Mouse (Mus musculus): ENCODE measurements around the gene Hsf5. TPM values are rescaled to one million over a fixed set of nuclear protein-coding genes. Genes with fewer than 3 reads are reported as not detected.

The Hsf5 gene
- total RNA-seq, 2 experiments from 2014 or later: not detected

Other genes with a start within 250 kb of the Hsf5 start
- 1.8 and 6.5 TPM in 2 replicates for gene Rad51c, start 212.2 kb upstream of the Hsf5 start, total RNA-seq (2014; fragmentation: Nextera tagmentation)
- 6.3 and 7.8 TPM in 2 replicates for gene Rad51c, start 212.2 kb upstream of the Hsf5 start, total RNA-seq (2017)
- not detected in 2 replicates for gene Tex14, start 212.1 kb upstream of the Hsf5 start, total RNA-seq (2014; fragmentation: Nextera tagmentation)
- gene Tex14, start 212.1 kb upstream of the Hsf5 start, total RNA-seq (2017): not detected in 2 replicates
- not detected in 2 replicates for gene Gm11492, start 50.5 kb upstream of the Hsf5 start, total RNA-seq (2014; fragmentation: Nextera tagmentation)
- gene Gm11492, start 50.5 kb upstream of the Hsf5 start, total RNA-seq (2017): not detected in 2 replicates
- 4.7 TPM in 1 of 2 replicates, not detected in the other for gene Sept4, start 48.3 kb upstream of the Hsf5 start, total RNA-seq (2014; fragmentation: Nextera tagmentation)
- 1.3 TPM in 1 of 2 replicates, not detected in the other for gene Sept4, start 48.3 kb upstream of the Hsf5 start, total RNA-seq (2017)
- 25.2 and 25.4 TPM in 2 replicates for gene Mtmr4, start 25.0 kb upstream of the Hsf5 start, total RNA-seq (2014; fragmentation: Nextera tagmentation)
- gene Mtmr4, start 25.0 kb upstream of the Hsf5 start, total RNA-seq (2017): 20.3 and 22.6 TPM in 2 replicates
- gene Rnf43, start 45.6 kb downstream of the Hsf5 start, total RNA-seq (2014; fragmentation: Nextera tagmentation): 4.5 and 16.1 TPM in 2 replicates
- gene Rnf43, start 45.6 kb downstream of the Hsf5 start, total RNA-seq (2017): 4.2 and 6.7 TPM in 2 replicates
- gene Supt4a, start 120.4 kb downstream of the Hsf5 start, total RNA-seq (2014; fragmentation: Nextera tagmentation): 130 and 136 TPM in 2 replicates
- gene Supt4a, start 120.4 kb downstream of the Hsf5 start, total RNA-seq (2017): 58.6 and 81.1 TPM in 2 replicates
- 100 and 132 TPM in 2 replicates for gene Tspoap1, start 143.4 kb downstream of the Hsf5 start, total RNA-seq (2014; fragmentation: Nextera tagmentation)
- gene Tspoap1, start 143.4 kb downstream of the Hsf5 start, total RNA-seq (2017): 51.8 and 56.2 TPM in 2 replicates
- 13,307 and 13,753 TPM in 2 replicates for gene Mpo, start 176.4 kb downstream of the Hsf5 start, total RNA-seq (2014; fragmentation: Nextera tagmentation)
- gene Mpo, start 176.4 kb downstream of the Hsf5 start, total RNA-seq (2017): 9,750 and 13,011 TPM in 2 replicates
- not detected in 2 replicates for gene Lpo, start 211.1 kb downstream of the Hsf5 start, total RNA-seq (2014; fragmentation: Nextera tagmentation)
- not detected in 2 replicates for gene Lpo, start 211.1 kb downstream of the Hsf5 start, total RNA-seq (2017)
- 12.5 and 28.4 TPM in 2 replicates for gene Mks1, start 236.1 kb downstream of the Hsf5 start, total RNA-seq (2014; fragmentation: Nextera tagmentation)
- 3.7 and 10.9 TPM in 2 replicates for gene Mks1, start 236.1 kb downstream of the Hsf5 start, total RNA-seq (2017)

All from granulocyte monocyte progenitor cell, adult 5-6 weeks (primary cell).